Mouse (Mus musculus) hindbrain, embryonic 12.5 days (tissue): ENCODE data around the gene 1700028P14Rik. TPM values are rescaled to one million over a fixed set of nuclear protein-coding genes. Genes with fewer than 3 reads are reported as not detected.

Experiments
- ATAC-seq: fragments of 200-750 bp; cut with Nextera tagmentation; 2 replicates; pipeline ENCODE4 v1.8.0; 2017; ENCODE audit warnings: moderate TSS enrichment; ENCODE audit not compliant: low FRiP score
- H3K27ac ChIP-seq: fragments of 300-500 bp; sonication (generic); 2 replicates; pipeline ENCODE4 v1.5.1; 2016; ENCODE audit warnings: mild to moderate bottlenecking
- H3K27me3 ChIP-seq: fragments of 300-500 bp; sonication (generic); 2 replicates; pipeline ENCODE4 v1.6.1; 2016; ENCODE audit warnings: mild to moderate bottlenecking
- H3K36me3 ChIP-seq: fragments of 300-500 bp; sonication (generic); 2 replicates; pipeline ENCODE4 v1.6.1; 2016; ENCODE audit warnings: mild to moderate bottlenecking
- H3K4me1 ChIP-seq: fragments of 300-500 bp; sonication (generic); 2 replicates; pipeline ENCODE4 v1.6.1; 2016
- H3K4me2 ChIP-seq: fragments of 300-500 bp; sonication (generic); replicated peaks from 2 replicates; pipeline ENCODE4 v1.6.1; 2016; ENCODE audit warnings: mild to moderate bottlenecking
- H3K4me3 ChIP-seq: fragments of 300-500 bp; sonication (generic); 2 replicates; pipeline ENCODE4 v1.5.1; 2016; ENCODE audit warnings: mild to moderate bottlenecking
- H3K9ac ChIP-seq: fragments of 300-500 bp; sonication (generic); 2 replicates; pipeline ENCODE4 v1.6.1; 2016; ENCODE audit warnings: mild to moderate bottlenecking, moderate library complexity
- H3K9me3 ChIP-seq: fragments of 300-500 bp; sonication (generic); replicated peaks from 2 replicates; pipeline ENCODE4 v1.6.1; 2016; ENCODE audit warnings: mild to moderate bottlenecking
- WGBS: fragments of 180-500 bp; shearing (Covaris S2); methylation state at CpG from one replicate; pipeline ENCODE4 v1.1.7; 2016; 5-methylcytosine and 5-hydroxymethylcytosine counted together
- polyA plus RNA-seq: library from polyadenylated mRNA; unstranded; fragments of >200 nt; fragmentation: Nextera tagmentation; extraction: Ambion mirVana; gene quantifications from 2 replicates; pipeline ENCODE4 v1.2.1, GENCODE M21; 2016

The 1700028P14Rik gene
- polyA plus RNA-seq, 1 experiment from 2014 or later = 1.7 TPM

DNA sequence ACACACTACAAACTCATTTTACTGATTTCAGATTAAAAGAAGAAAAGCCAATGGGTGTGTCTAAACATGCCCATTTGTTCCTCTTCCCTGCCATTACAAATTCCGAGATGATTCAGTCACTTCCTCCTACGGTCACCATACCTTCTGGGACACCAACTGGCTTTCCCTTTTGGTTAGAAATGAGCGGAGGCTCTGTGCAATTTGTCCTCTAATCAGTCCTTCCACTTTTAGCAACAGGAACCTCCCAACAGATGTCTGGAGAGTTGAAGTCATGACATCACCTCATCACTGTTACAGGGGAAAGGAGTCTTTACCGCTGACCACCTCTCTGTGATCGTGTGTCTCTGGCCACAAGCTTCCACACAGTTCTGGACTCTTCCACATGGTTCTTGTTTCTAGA lies 132.0 kb downstream of the 1700028P14Rik start:
- H3K4me1 ChIP-seq = no peaks in the 10 kb centered on the region
- no peak overlapping the region for H3K4me3 ChIP-seq
- no peak overlapping the region for H3K9ac ChIP-seq
- no peaks in the 10 kb centered on the region for H3K9me3 ChIP-seq
- 87% methylated on average over 5 of the region's 5 CpGs for WGBS
- H3K4me2 ChIP-seq = no peak overlapping the region
- ATAC-seq = no peak
- H3K36me3 ChIP-seq = no peaks in the 10 kb centered on the region
- no peak overlapping the region for H3K27ac ChIP-seq
- H3K27me3 ChIP-seq = no peaks in the 10 kb centered on the region

DNA sequence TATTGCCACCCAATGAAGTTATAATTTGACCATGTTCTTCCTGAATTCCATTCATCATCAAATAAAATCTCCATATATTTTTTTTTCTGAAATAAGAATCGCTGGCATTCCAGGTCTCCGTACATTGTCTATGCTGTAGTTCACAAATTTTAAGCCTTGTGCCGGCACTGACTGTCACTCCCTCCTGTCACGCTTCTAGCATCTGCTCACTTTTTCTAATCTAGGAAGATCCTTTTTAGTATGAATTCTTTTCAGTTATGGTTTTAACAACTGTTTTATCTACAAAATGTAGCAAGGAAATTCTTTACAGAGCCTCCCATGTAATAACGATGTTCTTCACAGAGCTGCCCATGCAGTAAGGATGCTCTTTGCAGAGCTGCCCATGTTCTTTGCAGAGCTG lies 134.1 kb downstream of the 1700028P14Rik start:
- no peak overlapping the region for H3K9ac ChIP-seq
- no peaks in the 10 kb centered on the region for H3K36me3 ChIP-seq
- no peak for ATAC-seq

DNA sequence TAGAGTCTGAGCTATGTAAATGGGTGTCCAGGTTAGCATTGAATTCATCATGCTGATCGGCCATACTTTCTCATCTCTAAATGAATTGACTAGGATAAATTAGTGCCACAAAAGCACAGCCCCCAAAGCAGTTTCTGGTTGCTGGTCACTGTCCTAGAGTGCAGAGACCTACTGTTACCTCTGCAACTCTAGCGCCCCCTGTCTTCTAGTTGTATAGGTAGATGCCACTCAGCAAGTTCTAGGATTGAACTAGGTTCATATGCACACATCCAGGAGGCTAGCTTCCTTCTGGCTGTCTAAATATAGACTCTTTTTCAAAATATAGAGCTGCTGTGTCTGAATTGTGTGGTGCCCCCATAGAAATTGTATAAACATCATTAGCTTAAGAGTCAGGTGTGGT lies 141.3 kb downstream of the 1700028P14Rik start:
- no peak overlapping the region for H3K4me3 ChIP-seq
- H3K4me1 ChIP-seq = peaks cover 9% of the 10 kb centered on the region
- no peak overlapping the region for H3K4me2 ChIP-seq
- no peak overlapping the region for H3K9ac ChIP-seq
- H3K9me3 ChIP-seq = no peaks in the 10 kb centered on the region
- WGBS = 53% methylated on average over 2 of the region's 2 CpGs
- no peak overlapping the region for H3K27ac ChIP-seq
- no peaks in the 10 kb centered on the region for H3K27me3 ChIP-seq
- ATAC-seq = no peak
- H3K36me3 ChIP-seq = no peaks in the 10 kb centered on the region

More for the DNA sequence above, 134.1 kb downstream of the 1700028P14Rik start:
- Histone ChIP-seq H3K4me3 (no peak overlapping the region), H3K4me2 (no peak overlapping the region), H3K27me3 (no peaks in the 10 kb centered on the region), H3K9me3 (no peaks in the 10 kb centered on the region), H3K4me1 (no peaks in the 10 kb centered on the region), H3K27ac (no peak overlapping the region)
- WGBS = 94% methylated on average over 5 of the region's 5 CpGs

Other genes starting within 250 kb of the 1700028P14Rik start
- 1.3 and 2.1 TPM in 2 replicates for gene Mamdc2, start 204.4 kb downstream of the 1700028P14Rik start, polyA plus RNA-seq
- gene Ptar1, start 34.6 kb upstream of the 1700028P14Rik start, polyA plus RNA-seq = 7.2 and 8.0 TPM in 2 replicates
- 6.0 and 7.1 TPM in 2 replicates for gene Apba1, start 106.1 kb upstream of the 1700028P14Rik start, polyA plus RNA-seq